Mouse (Mus musculus): ENCODE results near the gene Zdhhc3. TPM values are rescaled to one million over a fixed set of nuclear protein-coding genes. Genes with fewer than 3 reads are reported as not detected.

Zdhhc3 gene
- 94.7 and 175 TPM in 2 replicates for polyA plus RNA-seq (2012; rRNA removed; ENCODE audit: low replicate concordance)

GRCm38 (mm10) chr9:123112805-123113521 lies at the start of gene Zdhhc3, which contains the start of gene Exosc7:
TSS of gene Zdhhc3 (minus strand) at chr9:123113205.
TSS of gene Exosc7 (plus strand) at chr9:123113215.

DNA sequence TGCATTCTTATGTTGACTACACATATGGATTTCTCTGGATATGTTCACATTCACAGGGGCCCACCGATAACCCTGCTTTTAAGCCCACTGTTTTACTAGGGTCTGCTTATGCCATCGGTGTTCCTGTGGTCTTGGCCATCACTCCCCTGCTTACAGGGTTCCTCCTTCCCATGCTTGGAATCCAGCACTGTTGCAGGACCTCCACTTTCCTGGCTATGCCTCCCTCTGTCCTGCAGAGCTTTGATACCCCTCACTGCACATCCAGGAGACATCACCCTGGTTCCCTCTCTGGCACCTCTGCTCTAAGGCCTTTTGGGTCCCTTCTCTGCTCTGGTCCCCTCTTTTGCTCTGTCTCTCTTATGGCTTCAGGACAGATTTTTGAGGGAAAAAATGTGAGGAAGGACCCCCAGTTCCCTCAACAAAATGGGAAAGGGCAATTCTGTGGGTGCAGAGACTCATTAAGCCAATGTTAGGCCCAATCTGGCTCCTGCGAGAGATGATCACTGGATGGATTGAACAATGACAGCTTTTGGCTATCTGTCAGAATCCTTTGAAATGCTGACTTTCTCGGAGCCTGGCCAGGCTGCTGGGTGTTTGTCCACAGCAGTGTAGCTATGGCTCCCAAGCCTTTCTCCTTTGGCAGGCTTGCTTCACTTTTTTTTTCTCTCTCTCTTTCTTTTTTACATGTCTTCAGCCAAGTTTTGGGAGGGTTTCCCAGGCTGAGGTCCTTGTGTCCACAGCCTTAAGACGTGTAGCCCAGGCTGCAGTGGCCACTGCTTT lies 37.4 kb upstream of the Zdhhc3 start, which contains the start of gene Clec3b:
TSS of gene Clec3b (plus strand) at position 706 of the 780 bp plus-strand sequence.

DNA sequence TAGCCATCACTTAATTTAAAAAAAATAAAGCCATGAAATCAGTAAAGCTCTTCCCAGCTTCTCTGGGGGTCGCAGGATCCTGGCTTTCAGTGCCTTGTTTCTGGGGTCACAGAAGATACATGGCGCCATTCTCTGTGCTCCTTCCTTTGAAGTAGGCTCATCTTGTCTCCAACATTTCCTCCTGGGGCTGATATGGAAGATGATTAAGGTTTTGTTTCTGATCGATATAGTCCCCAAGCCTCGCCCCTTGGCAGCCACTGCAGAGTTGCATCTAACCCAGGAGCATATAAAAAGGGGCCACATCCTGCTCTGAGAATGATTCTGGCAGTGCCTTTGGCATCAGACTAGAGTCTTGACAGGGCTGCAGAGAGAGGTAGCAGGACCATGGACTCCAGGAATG lies 78.6 kb downstream of the Zdhhc3 start, which contains the start of gene Tgm4:
TSS of gene Tgm4 (plus strand) at position 301 of the 400 bp plus-strand sequence.

GRCm38 (mm10) chr9:123020995-123021631 lies 91.9 kb downstream of the Zdhhc3 start, which contains the start of gene Tmem42:
TSS of gene Tmem42 (plus strand) at chr9:123021326.

Other genes starting within 250 kb of the Zdhhc3 start
- 33.8 and 62.7 TPM in 2 replicates for gene Zfp445, start 247.2 kb downstream of the Zdhhc3 start, polyA plus RNA-seq (2012; rRNA removed; ENCODE audit: low replicate concordance)
- 2.6 and 6.5 TPM in 2 replicates for gene Zkscan7, start 227.5 kb downstream of the Zdhhc3 start, polyA plus RNA-seq (2012; rRNA removed; ENCODE audit: low replicate concordance)
- gene Zfp105, start 190.1 kb downstream of the Zdhhc3 start, polyA plus RNA-seq (2012; rRNA removed; ENCODE audit: low replicate concordance): 0.67 and 2.4 TPM in 2 replicates
- 2.9 and 3.2 TPM in 2 replicates for gene 1110059G10Rik, start 162.2 kb downstream of the Zdhhc3 start, polyA plus RNA-seq (2012; rRNA removed; ENCODE audit: low replicate concordance)
- 0.69 and 9.7 TPM in 2 replicates for gene Kif15, start 162.2 kb downstream of the Zdhhc3 start, polyA plus RNA-seq (2012; rRNA removed; ENCODE audit: low replicate concordance)
- 15.7 and 18.2 TPM in 2 replicates for gene Tmem42, start 91.9 kb downstream of the Zdhhc3 start, polyA plus RNA-seq (2012; rRNA removed; ENCODE audit: low replicate concordance)
- gene Tgm4, start 78.5 kb downstream of the Zdhhc3 start, polyA plus RNA-seq (2012; rRNA removed; ENCODE audit: low replicate concordance): 0.20 and 0.31 TPM in 2 replicates
- gene Exosc7, start within 50 bp of the Zdhhc3 start, polyA plus RNA-seq (2012; rRNA removed; ENCODE audit: low replicate concordance): 25.1 and 33.1 TPM in 2 replicates
- gene Clec3b, start 37.7 kb upstream of the Zdhhc3 start, polyA plus RNA-seq (2012; rRNA removed; ENCODE audit: low replicate concordance): 228 and 407 TPM in 2 replicates
- gene Cdcp1, start 102.8 kb upstream of the Zdhhc3 start, polyA plus RNA-seq (2012; rRNA removed; ENCODE audit: low replicate concordance): 0.03 and 12.1 TPM in 2 replicates
- 7.4 and 36.0 TPM in 2 replicates for gene Tmem158, start 147.6 kb upstream of the Zdhhc3 start, polyA plus RNA-seq (2012; rRNA removed; ENCODE audit: low replicate concordance)